Mouse (Mus musculus): ENCODE measurements at regions not wholly inside any gene's neighbourhood (a gene's known extent, or its start where the extent isn't known, plus 50 kb on each side); places are given as distances from the start of the nearest gene placed in this dataset.

DNA sequence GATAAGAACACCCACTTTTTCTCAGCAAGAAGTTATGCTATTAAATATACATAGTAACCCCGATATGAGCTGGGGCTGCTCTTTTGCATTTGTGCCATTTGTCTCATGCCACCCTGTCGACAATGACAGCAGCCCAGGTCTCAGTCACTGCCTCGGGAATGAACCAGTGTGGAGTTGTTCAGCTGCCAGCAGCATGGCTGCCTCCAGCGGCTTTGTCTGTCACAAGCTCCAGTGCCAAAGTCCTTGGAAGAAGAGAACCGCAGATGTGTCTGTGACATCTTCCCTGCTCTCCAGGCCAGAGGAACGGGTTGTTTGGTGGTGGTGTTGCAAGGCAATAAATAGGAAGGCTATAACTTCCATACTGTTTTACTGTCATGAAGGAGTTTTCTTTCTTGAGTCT lies 130.7 kb downstream of the Cep170 start:
- H3K9ac ChIP-seq, result no peak overlapping the region
- no peaks in the 10 kb centered on the region for H3K4me1 ChIP-seq
- H3K4me3 ChIP-seq, result no peak overlapping the region
- WGBS, result 80% methylated on average over 6 of the region's 6 CpGs
- no peaks in the 10 kb centered on the region for H3K36me3 ChIP-seq
- H3K27ac ChIP-seq, result no peak overlapping the region
- H3K4me2 ChIP-seq (replicated peaks), result no peak overlapping the region
- 0 out of 2 replicates have a peak, but pooled peaks cover 2% of the 10 kb centered on the region for H3K9me3 ChIP-seq
- no peak for ATAC-seq (ENCODE audit: low FRiP score, low read depth)
- no peaks in the 10 kb centered on the region for H3K27me3 ChIP-seq (replicated peaks)

DNA sequence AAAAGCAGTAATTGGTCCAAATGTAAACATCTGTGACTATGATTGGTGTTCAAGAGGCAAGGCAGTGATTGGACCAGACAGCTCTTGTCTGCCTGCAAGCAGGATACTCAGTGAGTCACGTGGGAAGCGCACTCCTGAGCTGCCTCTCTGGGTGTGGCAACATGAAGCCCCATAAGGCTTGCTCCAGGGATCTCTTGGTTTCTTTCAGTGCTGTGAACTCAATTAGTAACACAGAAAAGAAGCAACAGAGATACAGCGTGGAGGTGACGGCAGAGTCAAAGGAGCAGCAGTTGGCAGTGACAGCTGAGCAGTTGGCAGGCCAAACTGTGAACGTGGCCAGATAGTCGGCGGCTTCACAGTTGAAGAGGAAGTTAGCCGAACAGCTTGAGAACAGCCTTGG lies 131.9 kb downstream of the Cep170 start:
- no peak overlapping the region for H3K4me2 ChIP-seq (replicated peaks)
- H3K4me3 ChIP-seq, result no peak overlapping the region
- no peaks in the 10 kb centered on the region for H3K27me3 ChIP-seq (replicated peaks)
- WGBS, result 85% methylated on average over 8 of the region's 8 CpGs
- no peaks in the 10 kb centered on the region for H3K4me1 ChIP-seq
- H3K27ac ChIP-seq, result no peak overlapping the region
- H3K36me3 ChIP-seq, result no peaks in the 10 kb centered on the region
- ATAC-seq (ENCODE audit: low FRiP score, low read depth), result no peak
- 0 out of 2 replicates have a peak, but pooled peaks cover 2% of the 10 kb centered on the region for H3K9me3 ChIP-seq
- no peak overlapping the region for H3K9ac ChIP-seq

GRCm38 (mm10) chr1:176675184-176675583 lies 138.7 kb downstream of the Cep170 start:
- Histone ChIP-seq H3K4me1 (no peaks in the 10 kb centered on the region), H3K9me3 (no peaks in the 10 kb centered on the region), H3K9ac (no peak overlapping the region), H3K4me2 (replicated peaks) (no peak overlapping the region), H3K27ac (no peak overlapping the region), H3K4me3 (no peak overlapping the region), H3K36me3 (no peaks in the 10 kb centered on the region), H3K27me3 (replicated peaks) (no peaks in the 10 kb centered on the region)
- no peak for ATAC-seq (ENCODE audit: low FRiP score, low read depth)

- Histone ChIP-seq H3K27ac (no peak overlapping the region), H3K4me3 (no peak overlapping the region), H3K9ac (no peak overlapping the region), H3K27me3 (replicated peaks) (no peaks in the 10 kb centered on the region), H3K36me3 (no peaks in the 10 kb centered on the region), H3K4me1 (no peaks in the 10 kb centered on the region), H3K9me3 (no peaks in the 10 kb centered on the region), H3K4me2 (replicated peaks) (no peak overlapping the region)
- WGBS, result 84% methylated on average over 3 of the region's 3 CpGs
- no peak for ATAC-seq (ENCODE audit: low FRiP score, low read depth)
Observed at GRCm38 (mm10) chr1:176671081-176671480, 142.8 kb downstream of the Cep170 start.

- Histone ChIP-seq H3K9ac (no peak overlapping the region), H3K27me3 (replicated peaks) (no peaks in the 10 kb centered on the region), H3K4me3 (no peak overlapping the region), H3K9me3 (no peaks in the 10 kb centered on the region), H3K27ac (no peak overlapping the region), H3K36me3 (no peaks in the 10 kb centered on the region), H3K4me1 (no peaks in the 10 kb centered on the region), H3K4me2 (replicated peaks) (no peak overlapping the region)
- WGBS, result 75% methylated on average over 8 of the region's 8 CpGs
- ATAC-seq (ENCODE audit: low FRiP score, low read depth), result no peak
Observed at GRCm38 (mm10) chr1:176667552-176668306, 146.1 kb downstream of the Cep170 start.

DNA sequence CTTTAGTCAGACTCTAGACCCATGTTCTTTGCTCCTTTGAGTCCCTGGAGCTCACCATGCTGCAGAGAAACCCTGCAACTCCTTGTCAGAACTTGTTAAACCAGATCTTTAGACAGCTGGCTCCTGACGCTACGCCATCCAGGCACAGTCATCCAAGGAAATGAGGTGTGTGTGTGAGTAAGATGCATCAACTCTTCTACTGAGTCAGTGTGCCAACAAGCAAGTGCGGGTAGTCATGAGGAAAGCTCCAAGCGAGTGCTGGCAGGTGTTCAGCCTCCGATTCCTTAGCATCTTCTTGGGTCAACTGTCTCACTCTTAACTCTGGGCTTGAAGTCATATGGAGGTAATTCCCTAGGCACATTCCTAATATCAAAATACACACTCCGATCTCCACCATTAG lies 153.6 kb downstream of the Cep170 start:
- H3K27ac ChIP-seq, result no peak overlapping the region
- ATAC-seq (ENCODE audit: low FRiP score, low read depth), result no peak
- H3K27me3 ChIP-seq (replicated peaks), result no peaks in the 10 kb centered on the region
- no peak overlapping the region for H3K4me3 ChIP-seq
- H3K9ac ChIP-seq, result no peak overlapping the region
- H3K36me3 ChIP-seq, result no peaks in the 10 kb centered on the region
- no peaks in the 10 kb centered on the region for H3K9me3 ChIP-seq
- H3K4me1 ChIP-seq, result no peaks in the 10 kb centered on the region
- no peak overlapping the region for H3K4me2 ChIP-seq (replicated peaks)
- WGBS, result 94% methylated on average over 6 of the region's 6 CpGs

DNA sequence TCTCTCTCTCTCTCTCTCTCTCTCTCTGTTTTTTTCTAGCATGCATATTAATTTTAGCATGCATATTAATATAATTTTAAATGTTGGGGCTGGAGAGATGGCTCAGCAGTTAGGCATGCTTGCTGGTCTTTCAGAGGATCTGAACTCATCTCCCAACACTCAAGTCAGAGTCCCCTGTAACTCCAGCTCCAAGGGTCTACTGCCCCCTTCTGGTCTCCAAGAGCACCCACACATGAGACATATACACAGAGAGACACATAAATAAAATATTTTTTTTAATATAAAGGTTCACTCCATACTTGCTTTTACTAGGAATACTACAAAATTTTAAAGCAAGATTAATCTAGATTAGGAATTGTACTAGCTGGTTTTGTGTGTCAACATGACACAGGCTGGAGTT lies 155.2 kb downstream of the Cep170 start:
- no peak overlapping the region for H3K4me3 ChIP-seq
- ATAC-seq (ENCODE audit: low FRiP score, low read depth), result no peak
- H3K9ac ChIP-seq, result no peak overlapping the region
- no peaks in the 10 kb centered on the region for H3K4me1 ChIP-seq
- H3K36me3 ChIP-seq, result no peaks in the 10 kb centered on the region
- H3K27me3 ChIP-seq (replicated peaks), result no peaks in the 10 kb centered on the region
- H3K27ac ChIP-seq, result no peak overlapping the region
- H3K9me3 ChIP-seq, result no peaks in the 10 kb centered on the region
- no peak overlapping the region for H3K4me2 ChIP-seq (replicated peaks)

- no peaks in the 10 kb centered on the region for H3K36me3 ChIP-seq
- H3K9me3 ChIP-seq, result no peaks in the 10 kb centered on the region
- H3K27me3 ChIP-seq (replicated peaks), result no peaks in the 10 kb centered on the region
- H3K4me1 ChIP-seq, result no peaks in the 10 kb centered on the region
- H3K4me3 ChIP-seq, result no peak overlapping the region
- no peak for ATAC-seq (ENCODE audit: low FRiP score, low read depth)
- WGBS, result 51% methylated on average over 3 of the region's 3 CpGs
- H3K4me2 ChIP-seq (replicated peaks), result no peak overlapping the region
- H3K27ac ChIP-seq, result no peak overlapping the region
- H3K9ac ChIP-seq, result no peak overlapping the region
Observed at GRCm38 (mm10) chr1:176655487-176656333, 158.2 kb downstream of the Cep170 start.

DNA sequence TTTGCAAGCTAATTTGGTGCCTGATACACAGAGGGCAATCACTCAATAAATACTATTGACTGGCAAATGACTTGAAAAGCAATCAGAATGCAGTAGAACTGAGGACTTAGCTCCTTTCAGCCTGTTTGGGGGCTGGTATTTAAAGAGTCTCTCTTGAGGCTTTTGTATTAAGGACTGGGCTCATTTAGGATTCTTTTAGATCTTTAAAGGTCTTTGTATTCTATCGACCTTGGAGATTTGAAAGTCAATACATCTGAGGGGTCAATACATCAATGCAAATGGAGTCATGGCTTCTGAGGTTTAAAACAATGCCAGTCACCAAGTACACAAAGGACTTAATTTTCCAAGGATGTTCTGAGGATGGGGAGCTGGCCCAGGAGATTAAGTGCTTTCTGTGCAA lies 169.6 kb downstream of the Cep170 start:
- Histone ChIP-seq H3K27ac (no peak overlapping the region), H3K4me2 (replicated peaks) (no peak overlapping the region), H3K36me3 (no peaks in the 10 kb centered on the region), H3K4me3 (no peak overlapping the region), H3K9ac (no peak overlapping the region), H3K27me3 (replicated peaks) (no peaks in the 10 kb centered on the region), H3K9me3 (no peaks in the 10 kb centered on the region), H3K4me1 (peaks cover 6% of the 10 kb centered on the region; the same call in 1 of the 2 replicates)
- WGBS, result 4% methylated on average over 1 of the region's 1 CpGs
- no peak for ATAC-seq (ENCODE audit: low FRiP score, low read depth)

GRCm38 (mm10) chr1:176623171-176623570 lies 190.7 kb downstream of the Cep170 start:
- Histone ChIP-seq H3K4me1 (no peaks in the 10 kb centered on the region), H3K27ac (no peak overlapping the region), H3K36me3 (no peaks in the 10 kb centered on the region), H3K9ac (no peak overlapping the region), H3K9me3 (no peaks in the 10 kb centered on the region), H3K4me3 (no peak overlapping the region), H3K4me2 (replicated peaks) (no peak overlapping the region), H3K27me3 (replicated peaks) (no peaks in the 10 kb centered on the region)
- WGBS, result 59% methylated on average over 4 of the region's 4 CpGs
- ATAC-seq (ENCODE audit: low FRiP score, low read depth), result no peak

DNA sequence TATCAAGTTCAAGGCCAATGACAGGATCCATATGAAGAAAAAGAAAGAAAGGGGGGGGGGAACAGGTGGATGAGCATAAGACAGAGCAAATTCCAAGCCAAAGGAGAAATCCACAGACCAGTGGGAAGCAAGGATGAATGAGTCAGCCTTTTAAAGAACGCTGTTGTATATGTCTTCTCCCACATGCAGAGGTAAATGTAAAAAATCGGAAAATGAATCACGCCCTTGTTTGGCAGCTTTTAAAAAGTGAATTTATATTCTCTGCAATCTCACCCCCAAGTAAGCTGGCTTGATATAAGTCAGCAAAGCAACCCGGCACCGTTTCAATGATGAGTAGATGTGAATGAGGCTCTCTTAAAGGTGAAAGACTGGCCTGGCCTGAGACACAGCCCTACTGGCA lies 191.7 kb downstream of the Cep170 start:
- Histone ChIP-seq H3K4me2 (replicated peaks) (no peak overlapping the region), H3K9ac (no peak overlapping the region), H3K4me3 (no peak overlapping the region), H3K27me3 (replicated peaks) (no peaks in the 10 kb centered on the region), H3K4me1 (no peaks in the 10 kb centered on the region), H3K36me3 (no peaks in the 10 kb centered on the region), H3K27ac (no peak overlapping the region), H3K9me3 (no peaks in the 10 kb centered on the region)
- no peak for ATAC-seq (ENCODE audit: low FRiP score, low read depth)
- WGBS, result 93% methylated on average over 5 of the region's 5 CpGs

GRCm38 (mm10) chr1:176621285-176621684 lies 192.6 kb downstream of the Cep170 start:
- Histone ChIP-seq H3K36me3 (no peaks in the 10 kb centered on the region), H3K9ac (no peak overlapping the region), H3K27ac (no peak overlapping the region), H3K9me3 (no peaks in the 10 kb centered on the region), H3K27me3 (replicated peaks) (no peaks in the 10 kb centered on the region), H3K4me2 (replicated peaks) (no peak overlapping the region), H3K4me3 (no peak overlapping the region), H3K4me1 (no peaks in the 10 kb centered on the region)
- WGBS, result 98% methylated on average over 2 of the region's 2 CpGs
- ATAC-seq (ENCODE audit: low FRiP score, low read depth), result no peak

DNA sequence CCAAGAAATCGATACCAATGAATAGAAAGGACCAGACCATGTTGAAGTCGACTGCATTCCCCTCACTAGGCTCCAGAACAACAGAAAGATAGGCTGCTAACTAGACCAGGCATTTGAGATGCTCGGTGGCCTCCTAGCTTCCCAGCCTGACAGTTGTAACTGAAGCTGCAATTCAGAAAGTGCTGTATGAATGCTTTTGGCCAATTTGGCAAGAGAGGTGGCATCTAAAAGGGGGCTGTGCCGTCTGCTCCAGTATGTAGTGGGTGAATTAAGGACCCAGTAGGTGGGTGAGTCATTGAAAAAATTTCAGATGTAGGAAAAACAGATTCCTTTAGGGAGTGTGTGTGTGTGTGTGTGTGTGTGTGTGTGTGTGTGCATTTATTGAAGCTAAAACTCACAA lies 195.0 kb downstream of the Cep170 start:
- no peaks in the 10 kb centered on the region for H3K9me3 ChIP-seq
- no peaks in the 10 kb centered on the region for H3K27me3 ChIP-seq (replicated peaks)
- no peak overlapping the region for H3K4me2 ChIP-seq (replicated peaks)
- no peak for ATAC-seq (ENCODE audit: low FRiP score, low read depth)
- H3K4me3 ChIP-seq, result no peak overlapping the region
- H3K27ac ChIP-seq, result no peak overlapping the region
- no peaks in the 10 kb centered on the region for H3K4me1 ChIP-seq
- WGBS, result 81% methylated on average over 4 of the region's 4 CpGs
- no peak overlapping the region for H3K9ac ChIP-seq
- no peaks in the 10 kb centered on the region for H3K36me3 ChIP-seq

All from neural tube, embryonic 12.5 days (tissue).